Mouse (Mus musculus) urinary bladder, postnatal 14 days (tissue): ENCODE data around the gene Sarm1.
"Not testable (repeated sequence)": the region's sequence is repeated elsewhere in the genome, so short reads cannot be mapped to it uniquely, and the experiment has no call there.

ENCODE experiments used
- DNase-seq: peaks from one replicate; pipeline ENCODE4 v3.0.0; 2021; ENCODE audit warnings: low spot score

Sarm1 gene

DNA sequence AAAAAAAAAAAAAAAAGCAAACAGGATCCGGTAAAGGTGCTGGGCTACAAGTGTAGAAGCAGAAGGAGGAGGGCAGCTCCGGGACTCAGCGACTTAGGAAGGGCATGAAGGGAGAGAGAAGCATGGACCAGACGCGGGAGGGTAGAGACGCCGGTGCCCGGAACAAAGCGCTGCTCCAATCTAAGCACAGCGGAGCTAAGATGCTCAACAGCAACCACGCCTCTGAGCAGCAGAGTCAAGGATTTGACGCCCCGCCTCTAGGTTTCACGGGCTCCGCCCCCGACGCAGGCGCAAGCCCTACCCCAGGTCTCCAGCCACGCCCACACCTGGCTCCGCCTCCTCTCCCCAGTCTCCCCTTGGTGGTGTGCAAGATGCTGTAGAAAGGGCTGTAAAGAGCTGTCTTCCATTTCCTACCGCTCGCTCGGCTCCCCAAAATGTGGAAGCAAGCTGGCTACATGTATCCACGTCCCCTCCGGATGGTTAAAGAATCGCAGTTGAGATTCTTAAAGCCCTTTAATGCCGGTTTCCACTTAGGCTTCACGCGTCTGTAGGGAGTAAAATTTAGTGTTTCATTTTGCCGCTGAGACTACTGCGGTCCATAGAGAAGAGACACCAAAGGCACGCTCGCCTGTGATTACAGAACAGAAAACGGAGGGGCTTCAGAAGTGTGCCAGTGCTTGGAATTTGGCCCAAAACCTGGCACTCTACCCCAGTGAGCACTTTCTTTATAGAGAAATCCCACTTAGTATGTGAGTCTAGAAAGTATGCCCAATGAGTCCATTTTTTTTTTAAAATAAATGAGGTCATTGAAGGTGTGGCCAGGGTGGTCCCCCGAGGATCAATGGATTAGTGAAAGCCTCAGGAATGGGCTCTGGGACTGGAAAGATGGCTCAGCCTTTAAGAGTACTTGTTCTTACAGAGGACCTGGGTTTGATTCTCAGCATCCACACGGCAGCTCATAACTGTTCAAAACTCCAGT lies at the start of gene Sarm1:
Sarm1 (minus strand) TSS at position 211 of the 979 bp plus-strand sequence.
- peak; percentile 91 for DNase-seq

DNA sequence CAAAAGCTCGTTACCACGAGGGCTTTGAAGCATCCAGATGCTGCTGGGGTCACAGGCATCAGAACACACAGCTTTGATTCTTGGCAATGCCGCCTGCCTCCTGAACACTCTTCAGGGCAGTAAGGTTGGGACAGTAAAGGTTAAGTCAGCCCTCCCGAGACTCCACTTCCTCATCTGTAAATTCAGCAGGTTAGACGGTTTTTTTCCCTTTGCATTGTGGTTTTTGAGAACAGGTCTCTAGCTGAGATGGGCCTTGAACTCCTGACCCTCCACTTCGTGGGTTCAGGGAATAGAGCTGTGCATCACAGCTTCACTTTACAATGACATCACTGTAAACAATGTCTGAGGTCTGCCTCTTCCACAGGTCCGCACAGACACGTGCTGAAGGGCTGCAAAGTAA lies 47.6 kb upstream of the Sarm1 start:
- DNase-seq, result no peak

DNA sequence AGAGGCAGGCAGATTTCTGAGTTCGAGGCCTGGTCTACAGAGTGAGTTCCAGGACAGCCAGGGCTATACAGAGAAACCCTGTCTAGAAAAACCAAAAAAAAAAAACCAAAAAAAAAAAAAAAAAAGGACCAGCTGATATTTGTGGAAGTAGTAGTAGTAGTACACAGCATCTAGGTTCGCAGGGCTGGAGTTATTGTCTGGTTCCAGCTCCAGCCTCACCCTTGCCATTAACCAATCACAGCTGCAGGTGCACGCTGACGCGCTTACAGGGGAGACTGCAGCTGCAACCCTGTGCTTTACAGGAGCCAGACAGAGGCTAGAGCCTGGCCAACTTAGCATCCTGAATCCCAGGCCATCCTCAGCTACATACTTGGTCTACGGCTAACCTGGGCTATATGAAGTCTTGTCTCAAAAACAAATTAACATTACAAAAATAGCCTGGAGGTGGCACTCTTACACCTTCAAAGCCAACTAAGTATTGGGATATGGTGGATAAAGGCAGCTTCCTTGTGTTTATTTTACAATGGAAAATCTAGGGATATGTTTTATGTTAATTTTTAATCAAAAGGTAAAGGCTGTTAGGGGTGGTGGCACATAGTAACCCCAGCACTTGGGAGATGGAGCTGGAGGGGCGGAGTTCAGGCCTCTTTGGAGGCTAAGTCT lies 47.0 kb upstream of the Sarm1 start:
- no peak for DNase-seq

- no peak for DNase-seq
Observed at GRCm38 (mm10) chr11:78540358-78540757, 42.8 kb upstream of the Sarm1 start.

- no peak for DNase-seq
Observed at GRCm38 (mm10) chr11:78536690-78537084, 39.1 kb upstream of the Sarm1 start.

DNA sequence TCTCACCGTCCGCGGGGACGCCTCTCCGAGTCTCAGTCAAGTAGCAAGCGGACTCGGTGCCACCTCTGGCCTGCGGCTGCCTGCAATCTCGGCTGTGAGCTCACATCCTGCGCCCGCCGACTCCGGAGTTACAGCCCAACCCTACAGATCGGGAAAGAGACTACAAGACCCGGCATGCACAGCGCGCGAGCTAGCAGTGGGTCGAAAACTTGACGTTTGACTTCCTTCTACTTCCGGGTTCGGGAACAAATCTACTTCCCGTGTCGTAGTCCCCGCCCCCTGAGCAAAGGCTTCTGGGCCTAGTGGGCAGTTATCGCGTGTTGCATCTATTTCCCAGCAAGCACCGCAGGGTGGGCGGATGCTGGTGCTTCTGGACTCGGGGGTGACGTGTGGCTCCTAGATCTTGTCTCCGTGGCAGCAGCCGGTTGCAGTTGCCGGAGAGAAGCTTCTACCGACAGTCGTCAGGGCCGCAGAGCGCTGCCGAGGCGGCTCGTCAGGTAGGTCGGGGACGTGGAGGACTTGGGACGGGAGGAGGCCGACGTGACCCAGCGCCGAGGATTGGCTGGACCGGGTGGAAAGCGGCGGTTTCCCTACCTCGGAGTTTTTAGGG lies 38.6 kb upstream of the Sarm1 start, which contains the start of the genes Tnfaip1 and Ift20:
Tnfaip1 (minus strand) TSS at position 253 of the 610 bp plus-strand sequence.
Ift20 (plus strand) TSS at position 282 of the 610 bp plus-strand sequence.
- peak; percentile 98 for DNase-seq

- DNase-seq, result peak; percentile 38
Observed at GRCm38 (mm10) chr11:78535376-78536079, 38.0 kb upstream of the Sarm1 start.

DNA sequence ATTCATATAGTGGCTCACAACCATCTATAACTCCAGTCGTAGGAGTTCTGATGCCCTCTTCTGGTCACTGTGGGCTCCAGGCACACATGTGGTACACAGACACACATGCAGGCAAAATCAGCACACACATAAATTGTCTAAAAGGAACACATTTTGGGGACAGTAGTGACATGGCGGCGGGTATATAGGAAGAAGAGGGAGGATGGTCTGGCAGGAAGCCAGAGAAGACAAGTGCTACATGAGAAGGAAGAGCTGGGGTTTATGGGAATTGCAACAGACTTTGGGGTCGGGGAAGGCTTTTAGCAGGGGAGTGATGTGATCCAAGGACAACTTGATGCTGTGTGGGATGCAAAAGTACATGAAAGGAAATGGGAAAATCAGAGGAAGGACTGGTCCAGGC lies 37.0 kb upstream of the Sarm1 start:
- no peak for DNase-seq

- DNase-seq, result not testable (repeated sequence)
Observed at GRCm38 (mm10) chr11:78531515-78531914, 34.0 kb upstream of the Sarm1 start.

- no peak for DNase-seq
Observed at GRCm38 (mm10) chr11:78531046-78531445, 33.5 kb upstream of the Sarm1 start.

DNA sequence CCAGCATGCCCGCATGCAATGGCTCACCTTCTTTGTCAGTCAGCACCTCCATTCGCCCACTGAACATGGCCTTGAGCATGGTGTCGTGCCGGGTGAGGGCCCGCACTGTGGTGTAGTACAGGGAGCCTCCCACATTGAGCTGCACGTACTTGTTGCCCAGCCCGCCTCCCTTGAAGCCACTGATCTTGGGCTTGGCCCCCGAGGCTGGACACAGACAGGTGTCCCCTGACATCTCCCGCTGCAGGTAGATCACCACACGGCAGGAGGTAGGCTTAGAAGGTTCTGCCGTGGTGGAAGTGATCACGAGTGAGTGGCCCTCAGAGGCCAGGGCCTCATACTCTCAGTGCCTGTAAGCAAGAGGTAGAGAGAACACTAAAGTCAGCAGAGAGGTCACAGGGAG lies 32.4 kb upstream of the Sarm1 start:
- DNase-seq, result no peak

- no peak for DNase-seq
Observed at GRCm38 (mm10) chr11:78528714-78529113, 31.2 kb upstream of the Sarm1 start.

DNA sequence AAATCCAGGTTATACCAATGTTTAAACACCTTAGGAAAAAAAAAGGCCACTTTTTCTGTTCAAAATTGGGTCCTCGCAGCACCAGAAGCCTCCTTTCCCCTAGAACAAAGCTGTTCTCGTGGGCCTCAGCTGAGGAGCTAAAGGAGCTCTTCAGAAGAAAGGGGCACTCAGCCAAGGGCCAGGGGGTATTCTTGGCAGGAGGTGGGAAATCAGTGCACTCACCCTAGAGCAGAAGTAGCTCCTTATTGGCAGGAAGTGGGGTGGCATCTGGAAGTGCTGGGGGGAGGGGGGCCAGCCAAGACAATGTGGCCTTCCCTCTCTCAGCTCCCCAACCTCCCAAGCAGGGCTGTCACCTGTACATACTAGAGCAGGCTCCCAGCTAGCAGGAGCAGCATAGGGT lies 27.3 kb upstream of the Sarm1 start:
- DNase-seq, result no peak

GRCm38 (mm10) chr11:78523241-78523955 lies 25.8 kb upstream of the Sarm1 start:
- no peak for DNase-seq

DNA sequence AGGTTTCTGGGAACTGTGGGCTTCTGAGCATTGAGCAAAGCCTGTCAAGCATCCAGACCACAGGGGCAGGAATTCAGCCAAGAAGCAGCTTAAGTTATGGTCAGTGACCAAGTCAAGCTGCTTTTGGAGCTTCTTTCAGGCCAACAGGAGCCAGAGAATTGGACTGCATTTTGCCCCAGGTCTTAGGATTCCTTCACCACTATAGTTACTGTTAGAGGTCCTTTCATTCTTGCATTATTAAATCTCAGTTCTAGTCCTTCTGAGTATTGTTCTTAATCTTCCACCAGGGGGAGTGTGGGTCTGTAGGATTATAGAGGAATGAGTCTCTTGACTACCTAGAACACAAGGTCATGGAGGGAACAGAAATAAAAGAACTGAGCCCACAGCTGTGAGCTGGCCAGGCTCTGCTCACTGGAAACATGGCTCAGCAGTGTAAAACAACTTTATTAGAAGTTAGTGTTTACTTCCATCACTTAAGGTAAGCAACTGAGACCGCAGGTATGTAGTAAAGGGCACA lies 25.0 kb upstream of the Sarm1 start:
- DNase-seq, result no peak

GRCm38 (mm10) chr11:78521880-78522279 lies 24.3 kb upstream of the Sarm1 start:
- DNase-seq, result no peak

DNA sequence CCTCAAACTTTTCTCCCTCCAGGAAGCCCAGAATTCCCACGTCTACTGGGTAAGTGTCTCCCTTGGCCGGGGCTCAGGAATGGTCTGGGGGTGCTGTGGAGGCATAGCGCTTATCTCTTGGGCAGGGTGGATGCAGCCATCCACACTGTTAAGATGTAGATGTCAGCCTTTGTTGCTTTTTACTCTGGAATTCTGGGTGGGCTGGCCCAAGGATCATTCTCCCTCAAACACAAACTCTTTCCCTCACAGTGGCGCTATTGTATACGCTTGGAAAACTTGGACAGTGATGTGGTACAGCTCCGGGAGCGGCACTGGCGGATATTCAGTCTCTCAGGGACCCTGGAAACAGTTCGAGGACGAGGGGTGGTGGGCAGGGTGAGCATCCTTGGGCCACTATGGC lies 21.4 kb upstream of the Sarm1 start:
- DNase-seq, result no peak

- no peak for DNase-seq
Observed at GRCm38 (mm10) chr11:78515549-78516325, 18.2 kb upstream of the Sarm1 start.

DNA sequence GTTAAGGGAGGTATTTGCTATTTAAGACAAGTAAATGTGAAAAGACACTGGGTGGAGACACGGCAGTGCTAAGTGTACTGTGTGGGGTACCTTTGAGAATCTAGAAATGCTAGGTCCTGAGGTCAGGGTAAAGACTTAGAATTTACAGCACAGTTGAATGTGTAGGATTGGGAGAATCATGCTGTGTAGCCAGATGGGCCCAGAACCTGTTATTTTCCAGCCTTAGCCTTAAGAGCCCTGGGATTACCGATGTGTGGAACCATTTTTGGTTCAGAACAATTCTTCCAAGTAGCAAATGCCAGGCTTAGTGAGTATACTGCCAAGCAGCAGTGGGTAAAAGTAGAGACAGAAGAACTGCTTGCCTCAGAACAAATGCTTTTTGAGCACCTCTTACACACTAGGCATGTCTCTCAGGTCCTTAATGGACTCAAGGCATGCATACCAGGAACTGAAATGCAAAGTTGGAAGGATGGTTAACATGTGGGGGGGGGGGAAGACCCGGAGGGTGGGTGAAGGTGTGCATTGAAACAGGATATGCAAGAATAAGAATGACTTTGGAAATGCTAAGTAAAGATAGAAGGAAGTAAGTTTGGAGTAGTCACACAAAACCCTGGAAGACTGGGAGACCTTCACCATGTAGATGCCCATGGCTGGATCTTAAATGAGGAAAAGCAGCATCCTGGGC lies 15.7 kb upstream of the Sarm1 start:
- DNase-seq, result no peak
